Mouse (Mus musculus): ENCODE data around the gene Neurl2.

The Neurl2 gene

GRCm38 (mm10) chr2:164786388-164786885 is 46.8 kb downstream of the Neurl2 start:
- DNase-seq (ENCODE audit: low spot score in 2 of 2) = no peak

GRCm38 (mm10) chr2:164785481-164786387 is 47.5 kb downstream of the Neurl2 start, which contains the start of gene Snx21:
Gene Snx21, plus strand, starts transcription at chr2:164785823.
- DNase-seq (ENCODE audit: low spot score in 2 of 2) = peak; percentile 82 to 83

- DNase-seq (ENCODE audit: low spot score in 2 of 2) = no peak
Measured at GRCm38 (mm10) chr2:164784869-164785420, 48.3 kb downstream of the Neurl2 start.

DNA sequence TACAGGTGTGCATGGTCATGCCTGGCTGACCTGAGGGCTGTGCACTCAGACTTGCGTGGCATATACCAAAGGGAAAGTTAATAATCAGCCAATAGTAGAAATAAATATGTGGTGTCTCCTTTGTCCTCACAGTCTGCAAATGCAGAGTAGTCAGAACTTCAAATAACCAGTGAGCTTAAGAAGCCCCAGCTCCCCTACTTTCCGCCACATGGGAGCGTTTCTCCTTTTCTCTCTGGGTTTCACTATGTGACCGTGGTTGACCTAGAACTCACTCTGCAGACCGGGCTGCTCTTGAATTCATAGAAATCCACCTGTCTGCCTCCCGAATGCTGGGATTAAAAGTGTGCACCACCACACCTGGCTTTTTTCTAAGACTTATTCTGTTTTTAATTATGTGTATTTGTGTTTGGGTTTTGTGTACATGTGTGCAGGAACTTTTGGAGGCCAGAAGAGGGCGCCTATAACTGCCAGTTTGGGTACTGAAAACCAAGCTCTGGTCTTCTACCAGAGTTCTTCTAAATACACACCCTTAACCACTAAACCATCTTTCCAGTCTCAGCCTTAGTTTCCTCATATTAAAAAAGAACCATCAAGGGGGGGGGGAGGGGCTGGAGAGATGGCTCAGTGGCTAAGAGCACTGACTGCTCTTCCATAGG is 49.2 kb downstream of the Neurl2 start:
- no peak for DNase-seq (ENCODE audit: low spot score in 2 of 2)

- no peak for DNase-seq (ENCODE audit: low spot score in 2 of 2)
Measured at GRCm38 (mm10) chr2:164781876-164782275, 51.4 kb downstream of the Neurl2 start.
